Mouse (Mus musculus) frontal cortex, postnatal 25 days (tissue): ENCODE measurements around the gene Tas2r130.
"Not testable (repeated sequence)": the region's sequence is repeated elsewhere in the genome, so short reads cannot be mapped to it uniquely, and the experiment has no call there.

ENCODE experiments used
- DNase-seq, 2 experiments: peaks; one replicate each; pipeline ENCODE4 v3.0.0; 2022; ENCODE audit warnings: low spot score in 2 of 2

The Tas2r130 gene

GRCm38 (mm10) chr6:131630812-131631211 is at the start of gene Tas2r130:
Gene Tas2r130, minus strand, starts transcription at chr6:131630912.
- DNase-seq = no peak

- no peak for DNase-seq
Observed at GRCm38 (mm10) chr6:131678786-131679185, 48.1 kb upstream of the Tas2r130 start, which contains the start of gene Tas2r106. Gene Tas2r106, minus strand, starts transcription at chr6:131678886.

- no peak for DNase-seq
Observed at GRCm38 (mm10) chr6:131660049-131660448, 29.3 kb upstream of the Tas2r130 start, which contains the start of gene Tas2r107. Gene Tas2r107, minus strand, starts transcription at chr6:131660149.

- DNase-seq = not testable (repeated sequence)
Observed at GRCm38 (mm10) chr6:131609956-131610355, 20.8 kb downstream of the Tas2r130 start.

GRCm38 (mm10) chr6:131604821-131605220 is 25.9 kb downstream of the Tas2r130 start:
- no peak for DNase-seq
